Comparison of ENCODE assay signal across 3 mouse cellular contexts in the genomic region with DNA sequence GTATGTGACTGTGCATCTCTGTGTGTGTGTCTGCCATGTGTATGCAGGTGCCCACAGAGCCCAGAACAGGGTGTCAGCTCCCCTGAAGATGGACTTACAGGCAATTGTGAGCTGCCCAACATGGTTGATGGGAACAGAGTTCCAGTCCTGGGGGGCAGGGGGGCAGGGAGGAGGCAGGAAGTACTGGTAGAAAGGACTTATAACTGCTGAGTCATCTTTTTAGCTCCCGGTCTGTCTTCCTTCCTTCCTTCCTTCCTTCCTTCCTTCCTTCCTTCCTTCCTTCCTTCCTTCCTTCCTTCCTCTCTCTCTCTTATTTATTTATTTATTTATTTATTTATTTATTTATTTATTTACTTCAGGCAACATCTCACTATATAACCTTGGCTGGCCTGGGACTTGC.
TF ChIP-seq lines count a peak whose summit lies in the region.

No protein-coding gene starts in this region.

TF ChIP-seq in CH12.LX, 34 proteins besides CTCF, POLR2A, EP300 and RAD21:
- peak; percentile 69; the same call in 1 of the 2 replicates for TF ChIP-seq MAFK (IDR thresholded peaks at IDR 0.05; ENCODE audit: insufficient replicate concordance, low read length)
- TF ChIP-seq E2F4 (IDR thresholded peaks at IDR 0.05; ENCODE audit: insufficient replicate concordance, low read depth, low read length) = no peak

TF ChIP-seq in ES-E14, 5 proteins besides CTCF, POLR2A, EP300 and RAD21 (continued from another document):
- peak; percentile 73; the same call in 1 of the 2 replicates for TF ChIP-seq MAFK (IDR thresholded peaks at IDR 0.05; ENCODE audit: insufficient read depth, low read depth, low read length)
- TF ChIP-seq HCFC1 (IDR thresholded peaks at IDR 0.05; ENCODE audit: borderline replicate concordance, insufficient read depth, low read length) = no peak
- TF ChIP-seq ZNF384 (IDR thresholded peaks at IDR 0.05; ENCODE audit: low read depth, low read length) = no peak
- no peak for TF ChIP-seq ZC3H11A (IDR thresholded peaks at IDR 0.05; ENCODE audit: borderline replicate concordance, low read depth, low read length)

TF ChIP-seq in MEL, 35 proteins besides CTCF, POLR2A, EP300 and RAD21 (continued from another document):
- no peak for TF ChIP-seq MYC (IDR thresholded peaks at IDR 0.05; ENCODE audit: low read depth, low read length)
